Mouse (Mus musculus): ENCODE results near the gene Sephs1. TPM values are rescaled to one million over a fixed set of nuclear protein-coding genes. Genes with fewer than 3 reads are reported as not detected.

Sephs1 gene
- polyA plus RNA-seq (2016; fragmentation: Nextera tagmentation; extraction: Ambion mirVana), result 125 and 129 TPM in 2 replicates

GRCm38 (mm10) chr2:4881350-4882248 lies at the start of gene Sephs1:
Sephs1 (plus strand) TSS chr2:4881564.
- under 1% methylated on average over 70 of the region's 115 CpGs for WGBS
- peak; percentile 63 for ATAC-seq (ENCODE audit: insufficient number of reproducible peaks, insufficient read depth, low FRiP score, low TSS enrichment)
- H3K9ac ChIP-seq, result peak within 1 kb of the TSS; percentile 98

DNA sequence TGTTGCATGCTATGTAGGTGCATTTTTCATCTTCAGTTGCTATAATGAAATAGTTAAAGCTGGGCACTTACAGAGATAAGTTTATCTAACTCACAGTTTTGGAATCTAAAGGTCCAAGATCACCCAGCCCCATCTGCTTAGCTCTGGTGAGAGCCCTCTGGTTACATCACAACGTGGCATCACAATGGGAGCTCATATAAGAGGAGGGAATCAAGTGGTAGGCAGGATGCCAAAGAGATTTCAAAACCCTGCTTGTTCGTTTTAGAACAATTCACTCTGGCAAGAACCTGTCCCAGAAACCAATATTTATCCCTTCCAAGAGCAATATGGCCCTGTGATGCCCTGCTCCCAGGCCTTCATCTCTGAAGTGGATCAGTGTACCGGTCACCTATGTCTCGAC lies 49.2 kb upstream of the Sephs1 start:
- Histone ChIP-seq H3K4me2 (replicated peaks) (no peak overlapping the region), H3K9me3 (no peaks in the 10 kb centered on the region), H3K27me3 (no peaks in the 10 kb centered on the region), H3K4me3 (no peak overlapping the region), H3K4me1 (no peaks in the 10 kb centered on the region), H3K27ac (no peak overlapping the region), H3K9ac (no peak overlapping the region), H3K36me3 (no peaks in the 10 kb centered on the region)
- no peak for ATAC-seq (ENCODE audit: insufficient number of reproducible peaks, insufficient read depth, low FRiP score, low TSS enrichment)
- WGBS, result 87% methylated on average over 4 of the region's 4 CpGs

More at GRCm38 (mm10) chr2:4881350-4882248, at the start of gene Sephs1:
- Histone ChIP-seq H3K27ac (peak within 1 kb of the TSS; percentile 100), H3K36me3 (peaks cover 15% of the 10 kb centered on the region), H3K27me3 (no peaks in the 10 kb centered on the region), H3K4me1 (peaks cover 14% of the 10 kb centered on the region), H3K4me2 (replicated peaks) (peak within 1 kb of the TSS; percentile 58), H3K4me3 (peak within 1 kb of the TSS; percentile 90), H3K9me3 (no peaks in the 10 kb centered on the region)

GRCm38 (mm10) chr2:4849449-4849848 lies 31.9 kb upstream of the Sephs1 start:
- H3K4me3 ChIP-seq, result no peak overlapping the region
- no peaks in the 10 kb centered on the region for H3K4me1 ChIP-seq
- ATAC-seq (ENCODE audit: insufficient number of reproducible peaks, insufficient read depth, low FRiP score, low TSS enrichment), result no peak
- no peaks in the 10 kb centered on the region for H3K9me3 ChIP-seq
- 74% methylated on average over 2 of the region's 2 CpGs for WGBS
- H3K4me2 ChIP-seq (replicated peaks), result no peak overlapping the region
- no peak overlapping the region for H3K9ac ChIP-seq
- no peaks in the 10 kb centered on the region for H3K36me3 ChIP-seq
- no peaks in the 10 kb centered on the region for H3K27me3 ChIP-seq
- no peak overlapping the region for H3K27ac ChIP-seq

DNA sequence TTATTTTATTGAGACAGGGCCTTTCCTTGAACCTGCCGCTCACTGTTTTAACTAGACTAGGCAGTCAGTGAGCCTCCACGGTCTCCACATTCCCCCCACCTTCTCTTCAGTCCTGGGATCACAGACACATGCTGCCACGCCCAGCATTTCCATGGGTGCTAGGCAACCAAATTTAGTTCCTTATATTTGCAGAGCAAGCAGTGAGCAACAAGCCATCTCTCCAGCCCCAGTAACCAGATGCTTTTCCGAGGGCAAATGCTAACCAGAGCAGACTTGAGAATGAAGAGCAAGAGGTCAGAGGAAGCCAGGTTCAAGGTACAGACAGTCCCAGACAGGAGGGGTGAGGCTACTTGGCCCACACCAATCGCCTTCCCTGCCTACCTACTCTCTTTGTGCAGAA lies 24.2 kb upstream of the Sephs1 start:
- ATAC-seq (ENCODE audit: insufficient number of reproducible peaks, insufficient read depth, low FRiP score, low TSS enrichment), result no peak
- Histone ChIP-seq H3K4me3 (no peak overlapping the region), H3K4me2 (replicated peaks) (no peak overlapping the region), H3K9ac (no peak overlapping the region), H3K36me3 (no peaks in the 10 kb centered on the region), H3K27ac (no peak overlapping the region), H3K27me3 (no peaks in the 10 kb centered on the region), H3K4me1 (no peaks in the 10 kb centered on the region), H3K9me3 (no peaks in the 10 kb centered on the region)
- WGBS, result 71% methylated on average over 5 of the region's 5 CpGs

GRCm38 (mm10) chr2:4858161-4858560 lies 23.2 kb upstream of the Sephs1 start:
- no peaks in the 10 kb centered on the region for H3K4me1 ChIP-seq
- H3K27me3 ChIP-seq, result no peaks in the 10 kb centered on the region
- H3K9me3 ChIP-seq, result no peaks in the 10 kb centered on the region
- H3K4me3 ChIP-seq, result no peak overlapping the region
- H3K36me3 ChIP-seq, result no peaks in the 10 kb centered on the region
- no peak overlapping the region for H3K27ac ChIP-seq
- no peak overlapping the region for H3K9ac ChIP-seq
- H3K4me2 ChIP-seq (replicated peaks), result no peak overlapping the region
- ATAC-seq (ENCODE audit: insufficient number of reproducible peaks, insufficient read depth, low FRiP score, low TSS enrichment), result no peak
- 66% methylated on average over 10 of the region's 10 CpGs for WGBS

GRCm38 (mm10) chr2:4864008-4864816 lies 17.2 kb upstream of the Sephs1 start:
- H3K36me3 ChIP-seq, result no peaks in the 10 kb centered on the region
- H3K4me1 ChIP-seq, result 0 out of 2 replicates have a peak, but pooled peaks cover 6% of the 10 kb centered on the region
- no peak overlapping the region for H3K4me3 ChIP-seq
- 46% methylated on average over 7 of the region's 7 CpGs for WGBS
- H3K9me3 ChIP-seq, result no peaks in the 10 kb centered on the region
- no peak overlapping the region for H3K27ac ChIP-seq
- no peak overlapping the region for H3K9ac ChIP-seq
- H3K27me3 ChIP-seq, result no peaks in the 10 kb centered on the region
- ATAC-seq (ENCODE audit: insufficient number of reproducible peaks, insufficient read depth, low FRiP score, low TSS enrichment), result peak; percentile 84
- H3K4me2 ChIP-seq (replicated peaks), result no peak overlapping the region

GRCm38 (mm10) chr2:4864817-4865296 lies 16.5 kb upstream of the Sephs1 start:
- Histone ChIP-seq H3K27ac (no peak overlapping the region), H3K36me3 (no peaks in the 10 kb centered on the region), H3K9ac (no peak overlapping the region), H3K4me1 (0 out of 2 replicates have a peak, but pooled peaks cover 6% of the 10 kb centered on the region), H3K27me3 (no peaks in the 10 kb centered on the region), H3K9me3 (no peaks in the 10 kb centered on the region), H3K4me2 (replicated peaks) (no peak overlapping the region), H3K4me3 (no peak overlapping the region)
- WGBS, result 54% methylated on average over 9 of the region's 9 CpGs
- ATAC-seq (ENCODE audit: insufficient number of reproducible peaks, insufficient read depth, low FRiP score, low TSS enrichment), result no peak

DNA sequence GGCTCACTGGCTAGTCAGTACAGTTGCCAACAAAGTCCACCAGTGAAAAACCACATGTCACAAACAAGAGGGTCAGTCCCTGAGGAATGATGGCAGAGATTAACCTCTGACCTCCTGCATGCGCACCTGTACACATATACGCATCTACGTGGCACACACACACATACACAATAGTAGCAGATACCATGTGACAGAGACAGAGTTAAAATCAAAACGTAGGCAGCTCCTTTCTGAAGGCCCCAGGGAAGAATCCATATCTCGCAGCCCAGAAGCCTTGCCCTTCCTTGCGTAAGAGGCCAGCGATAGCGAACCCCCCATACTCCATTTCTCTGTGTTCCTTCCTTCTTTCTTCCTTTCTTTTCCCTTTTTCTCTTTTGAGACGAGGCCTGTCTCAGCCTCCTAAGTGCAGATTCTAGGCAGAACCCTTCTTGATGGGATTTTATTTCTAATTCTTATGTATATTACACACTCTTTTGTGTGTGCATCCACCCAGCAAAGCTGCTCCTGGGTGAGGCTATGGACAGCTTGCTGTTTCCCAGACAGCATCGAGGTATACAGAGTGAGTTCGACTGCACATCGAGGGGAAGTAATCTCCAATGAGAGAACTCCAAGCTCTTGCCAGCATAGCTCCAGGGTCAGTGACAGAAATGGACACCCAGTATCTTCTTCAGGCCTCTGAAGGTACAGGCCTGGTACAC lies 13.2 kb upstream of the Sephs1 start:
- no peak for ATAC-seq (ENCODE audit: insufficient number of reproducible peaks, insufficient read depth, low FRiP score, low TSS enrichment)
- WGBS, result 82% methylated on average over 12 of the region's 12 CpGs
- Histone ChIP-seq H3K9me3 (no peaks in the 10 kb centered on the region), H3K9ac (no peak overlapping the region), H3K4me3 (no peak overlapping the region), H3K27ac (no peak overlapping the region), H3K27me3 (no peaks in the 10 kb centered on the region), H3K4me2 (replicated peaks) (no peak overlapping the region), H3K4me1 (0 out of 2 replicates have a peak, but pooled peaks cover 6% of the 10 kb centered on the region), H3K36me3 (no peaks in the 10 kb centered on the region)

DNA sequence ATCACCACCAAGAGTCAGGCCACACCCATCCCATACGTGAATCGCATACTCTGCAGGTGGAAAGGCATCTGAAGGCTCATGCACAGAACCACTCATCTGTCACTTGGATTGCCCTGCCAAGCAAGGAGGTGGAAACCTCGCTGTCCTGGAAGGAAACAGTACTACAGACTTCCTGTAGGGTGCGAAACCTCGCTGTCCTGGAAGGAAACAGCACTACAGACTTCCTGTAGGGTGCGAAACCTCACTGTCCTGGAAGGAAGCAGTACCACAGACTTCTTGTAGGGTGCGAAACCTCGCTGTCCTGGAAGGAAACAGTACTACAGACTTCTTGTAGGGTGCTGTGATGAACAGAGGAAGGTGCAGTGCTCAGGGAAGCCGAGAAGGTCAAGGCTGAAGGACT lies 8.6 kb upstream of the Sephs1 start:
- no peak for ATAC-seq (ENCODE audit: insufficient number of reproducible peaks, insufficient read depth, low FRiP score, low TSS enrichment)
- no peaks in the 10 kb centered on the region for H3K9me3 ChIP-seq
- H3K27ac ChIP-seq, result no peak overlapping the region
- no peak overlapping the region for H3K4me3 ChIP-seq
- H3K4me1 ChIP-seq, result no peaks in the 10 kb centered on the region
- H3K36me3 ChIP-seq, result no peaks in the 10 kb centered on the region
- H3K4me2 ChIP-seq (replicated peaks), result no peak overlapping the region
- H3K9ac ChIP-seq, result no peak overlapping the region
- WGBS, result 81% methylated on average over 9 of the region's 9 CpGs
- no peaks in the 10 kb centered on the region for H3K27me3 ChIP-seq

GRCm38 (mm10) chr2:4873331-4873730 lies 8.0 kb upstream of the Sephs1 start:
- no peaks in the 10 kb centered on the region for H3K9me3 ChIP-seq
- H3K4me1 ChIP-seq, result no peaks in the 10 kb centered on the region
- 67% methylated on average over 6 of the region's 6 CpGs for WGBS
- no peak overlapping the region for H3K4me3 ChIP-seq
- no peak for ATAC-seq (ENCODE audit: insufficient number of reproducible peaks, insufficient read depth, low FRiP score, low TSS enrichment)
- no peak overlapping the region for H3K27ac ChIP-seq
- H3K4me2 ChIP-seq (replicated peaks), result no peak overlapping the region
- H3K27me3 ChIP-seq, result no peaks in the 10 kb centered on the region
- no peak overlapping the region for H3K9ac ChIP-seq
- no peaks in the 10 kb centered on the region for H3K36me3 ChIP-seq

GRCm38 (mm10) chr2:4875090-4875489 lies 6.3 kb upstream of the Sephs1 start:
- no peak overlapping the region for H3K27ac ChIP-seq
- no peak overlapping the region for H3K4me3 ChIP-seq
- H3K4me1 ChIP-seq, result no peaks in the 10 kb centered on the region
- WGBS, result 54% methylated on average over 1 of the region's 1 CpGs
- no peak overlapping the region for H3K9ac ChIP-seq
- H3K36me3 ChIP-seq, result no peaks in the 10 kb centered on the region
- no peaks in the 10 kb centered on the region for H3K9me3 ChIP-seq
- ATAC-seq (ENCODE audit: insufficient number of reproducible peaks, insufficient read depth, low FRiP score, low TSS enrichment), result no peak
- H3K27me3 ChIP-seq, result no peaks in the 10 kb centered on the region
- H3K4me2 ChIP-seq (replicated peaks), result no peak overlapping the region

Data from embryonic facial prominence, embryonic 12.5 days (tissue).